Mouse (Mus musculus): ENCODE results near the gene Taar7a. TPM values are rescaled to one million over a fixed set of nuclear protein-coding genes. Genes with fewer than 3 reads are reported as not detected.

The Taar7a gene
- polyA plus RNA-seq, 1 experiment from 2014 or later = not detected

- no peak overlapping the region for H3K4me2 ChIP-seq (replicated peaks; ENCODE audit: low read depth)
- ATAC-seq (ENCODE audit: low FRiP score, low TSS enrichment) (peak; percentile 93), DNase-seq (ENCODE audit: low spot score) (peak; percentile 74)
- no peak for TF ChIP-seq CTCF (IDR thresholded peaks at IDR 0.05; ENCODE audit: low read depth)
- no peak for TF ChIP-seq EP300 (optimal IDR thresholded peaks at IDR 0.05)
- H3K9me3 ChIP-seq (ENCODE audit: control insufficient read depth, low read length) = no peaks in the 10 kb centered on the region
- 32% methylated on average over 3 of the region's 3 CpGs for WGBS
- H3K9ac ChIP-seq (ENCODE audit: low read length) = no peak overlapping the region
- no peaks in the 10 kb centered on the region for H3K36me3 ChIP-seq (ENCODE audit: control insufficient read depth, insufficient read depth, low read length)
- H3K27me3 ChIP-seq (ENCODE audit: control insufficient read depth, insufficient read depth, low read length) = no peaks in the 10 kb centered on the region
- H3K4me1 ChIP-seq (replicated peaks; ENCODE audit: control insufficient read depth, insufficient read depth) = no peaks in the 10 kb centered on the region
- no peak overlapping the region for H3K4me3 ChIP-seq (ENCODE audit: low read depth, low read length)
- H3K27ac ChIP-seq (replicated peaks) = no peak overlapping the region
Observed at GRCm38 (mm10) chr10:23959071-23959470, 34.2 kb downstream of the Taar7a start.

DNA sequence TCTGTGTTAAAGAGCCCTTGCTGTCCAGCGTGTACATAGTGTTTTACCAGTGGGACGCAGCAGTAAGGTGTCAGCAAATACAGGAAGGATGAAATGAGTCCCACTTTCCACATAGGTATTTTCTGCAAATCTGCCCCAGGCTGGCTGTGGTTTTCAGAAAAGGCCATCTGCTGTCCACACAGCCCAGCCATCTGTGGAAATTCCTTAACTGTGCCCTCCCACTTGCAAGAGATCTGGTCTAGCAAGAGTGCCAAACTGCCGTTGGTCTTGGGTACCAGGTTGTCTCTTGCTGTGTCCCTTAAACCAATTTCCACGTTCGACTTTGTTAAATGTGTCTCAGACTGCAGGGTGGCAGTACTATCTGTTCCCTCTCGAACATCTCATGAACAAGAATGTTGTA lies 41.6 kb downstream of the Taar7a start:
- no peak for ATAC-seq (ENCODE audit: low FRiP score, low TSS enrichment)
- no peak overlapping the region for H3K4me2 ChIP-seq (replicated peaks; ENCODE audit: low read depth)
- no peak overlapping the region for H3K4me3 ChIP-seq (ENCODE audit: low read depth, low read length)
- no peaks in the 10 kb centered on the region for H3K36me3 ChIP-seq (ENCODE audit: control insufficient read depth, insufficient read depth, low read length)
- H3K27ac ChIP-seq (replicated peaks) = no peak overlapping the region
- H3K9ac ChIP-seq (ENCODE audit: low read length) = no peak overlapping the region
- TF ChIP-seq EP300 (optimal IDR thresholded peaks at IDR 0.05) = no peak
- TF ChIP-seq CTCF (IDR thresholded peaks at IDR 0.05; ENCODE audit: low read depth) = no peak
- 79% methylated on average over 6 of the region's 6 CpGs for WGBS
- H3K9me3 ChIP-seq (ENCODE audit: control insufficient read depth, low read length) = no peaks in the 10 kb centered on the region
- H3K27me3 ChIP-seq (ENCODE audit: control insufficient read depth, insufficient read depth, low read length) = no peaks in the 10 kb centered on the region
- DNase-seq (ENCODE audit: low spot score) = no peak
- H3K4me1 ChIP-seq (replicated peaks; ENCODE audit: control insufficient read depth, insufficient read depth) = no peaks in the 10 kb centered on the region

DNA sequence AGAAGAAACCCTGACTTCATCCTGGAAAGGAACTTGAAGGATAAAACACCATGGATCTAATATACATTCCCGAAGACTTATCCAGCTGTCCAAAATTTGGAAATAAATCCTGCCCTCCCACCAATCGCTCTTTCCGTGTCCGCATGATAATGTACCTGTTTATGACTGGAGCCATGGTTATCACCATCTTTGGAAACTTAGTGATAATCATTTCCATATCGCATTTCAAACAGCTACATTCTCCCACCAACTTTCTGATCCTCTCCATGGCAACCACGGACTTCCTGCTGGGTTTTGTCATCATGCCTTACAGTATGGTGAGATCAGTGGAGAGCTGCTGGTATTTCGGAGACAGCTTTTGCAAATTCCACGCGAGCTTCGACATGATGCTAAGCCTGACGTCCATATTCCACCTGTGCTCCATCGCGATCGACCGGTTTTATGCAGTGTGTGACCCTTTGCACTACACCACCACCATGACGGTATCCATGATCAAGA lies 43.7 kb downstream of the Taar7a start, which contains the start of gene Taar3:
TSS of gene Taar3 (plus strand) at position 51 of the 498 bp plus-strand sequence.
- no peak for TF ChIP-seq CTCF (IDR thresholded peaks at IDR 0.05; ENCODE audit: low read depth)
- no peak for TF ChIP-seq EP300 (optimal IDR thresholded peaks at IDR 0.05)
- no peaks in the 10 kb centered on the region for H3K9me3 ChIP-seq (ENCODE audit: control insufficient read depth, low read length)
- H3K4me2 ChIP-seq (replicated peaks; ENCODE audit: low read depth) = no peak within 1 kb of the TSS
- H3K27me3 ChIP-seq (ENCODE audit: control insufficient read depth, insufficient read depth, low read length) = no peaks in the 10 kb centered on the region
- no peak within 1 kb of the TSS for H3K9ac ChIP-seq (ENCODE audit: low read length)
- DNase-seq (ENCODE audit: low spot score) (no peak), ATAC-seq (ENCODE audit: low FRiP score, low TSS enrichment) (no peak)
- no peaks in the 10 kb centered on the region for H3K4me1 ChIP-seq (replicated peaks; ENCODE audit: control insufficient read depth, insufficient read depth)
- no peak within 1 kb of the TSS for H3K4me3 ChIP-seq (ENCODE audit: low read depth, low read length)
- WGBS = 85% methylated on average over 16 of the region's 16 CpGs
- H3K36me3 ChIP-seq (ENCODE audit: control insufficient read depth, insufficient read depth, low read length) = no peaks in the 10 kb centered on the region
- H3K27ac ChIP-seq (replicated peaks) = no peak within 1 kb of the TSS

GRCm38 (mm10) chr10:23948026-23948425 lies 45.3 kb downstream of the Taar7a start:
- 34% methylated on average over 7 of the region's 7 CpGs for WGBS
- TF ChIP-seq EP300 (optimal IDR thresholded peaks at IDR 0.05) = no peak
- TF ChIP-seq CTCF (IDR thresholded peaks at IDR 0.05; ENCODE audit: low read depth) = no peak
- peak; percentile 32 for DNase-seq (ENCODE audit: low spot score)
- H3K9ac ChIP-seq (ENCODE audit: low read length) = no peak overlapping the region
- H3K4me3 ChIP-seq (ENCODE audit: low read depth, low read length) = no peak overlapping the region
- no peak overlapping the region for H3K4me2 ChIP-seq (replicated peaks; ENCODE audit: low read depth)
- no peaks in the 10 kb centered on the region for H3K9me3 ChIP-seq (ENCODE audit: control insufficient read depth, low read length)
- no peaks in the 10 kb centered on the region for H3K27me3 ChIP-seq (ENCODE audit: control insufficient read depth, insufficient read depth, low read length)
- H3K4me1 ChIP-seq (replicated peaks; ENCODE audit: control insufficient read depth, insufficient read depth) = no peaks in the 10 kb centered on the region
- no peak for ATAC-seq (ENCODE audit: low FRiP score, low TSS enrichment)
- no peaks in the 10 kb centered on the region for H3K36me3 ChIP-seq (ENCODE audit: control insufficient read depth, insufficient read depth, low read length)
- H3K27ac ChIP-seq (replicated peaks) = no peak overlapping the region

DNA sequence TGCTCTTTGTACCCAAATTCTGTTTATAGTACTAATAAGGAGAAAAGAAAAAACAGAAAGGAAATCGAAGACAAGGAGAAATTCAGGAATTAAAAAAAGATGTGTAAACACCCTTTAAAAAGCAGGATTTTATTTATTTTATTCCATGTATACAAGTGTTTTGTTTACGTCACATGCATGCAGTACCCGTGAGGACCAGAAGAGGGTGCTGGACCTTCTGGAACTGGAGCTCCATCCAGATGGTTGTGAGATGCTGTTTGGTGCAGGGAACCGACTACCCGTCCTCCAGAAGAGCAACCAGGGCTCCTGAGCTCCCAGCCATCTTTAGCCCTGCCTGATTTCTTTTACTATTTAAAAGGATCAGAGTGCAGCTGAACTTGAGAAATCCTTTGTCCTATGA lies 50.8 kb downstream of the Taar7a start:
- 76% methylated on average over 5 of the region's 5 CpGs for WGBS
- no peak for ATAC-seq (ENCODE audit: low FRiP score, low TSS enrichment)
- Histone ChIP-seq H3K4me1 (replicated peaks; ENCODE audit: control insufficient read depth, insufficient read depth) (no peaks in the 10 kb centered on the region), H3K27me3 (ENCODE audit: control insufficient read depth, insufficient read depth, low read length) (no peaks in the 10 kb centered on the region), H3K36me3 (ENCODE audit: control insufficient read depth, insufficient read depth, low read length) (no peaks in the 10 kb centered on the region), H3K9ac (ENCODE audit: low read length) (no peak overlapping the region), H3K4me2 (replicated peaks; ENCODE audit: low read depth) (no peak overlapping the region), H3K9me3 (ENCODE audit: control insufficient read depth, low read length) (no peaks in the 10 kb centered on the region), H3K4me3 (ENCODE audit: low read depth, low read length) (no peak overlapping the region), H3K27ac (replicated peaks) (no peak overlapping the region)
- no peak for DNase-seq (ENCODE audit: low spot score)
- TF ChIP-seq EP300 (optimal IDR thresholded peaks at IDR 0.05) = no peak
- TF ChIP-seq CTCF (IDR thresholded peaks at IDR 0.05; ENCODE audit: low read depth) = peak; percentile 52

Other genes with a start within 250 kb of the Taar7a start
- 176 and 215 TPM in 2 replicates for gene Rps12, start 206.2 kb downstream of the Taar7a start, polyA plus RNA-seq (2015; fragmentation: Nextera tagmentation; extraction: Ambion mirVana)
- 9.2 and 9.4 TPM in 2 replicates for gene Slc18b1, start 196.5 kb downstream of the Taar7a start, polyA plus RNA-seq (2015; fragmentation: Nextera tagmentation; extraction: Ambion mirVana)
- gene Vnn3, start 142.0 kb downstream of the Taar7a start, polyA plus RNA-seq (2015; fragmentation: Nextera tagmentation; extraction: Ambion mirVana) = 0.46 and 0.57 TPM in 2 replicates
- 2.3 and 3.0 TPM in 2 replicates for gene Vnn1, start 98.8 kb downstream of the Taar7a start, polyA plus RNA-seq (2015; fragmentation: Nextera tagmentation; extraction: Ambion mirVana)
- not detected in 2 replicates for gene Taar1, start 73.1 kb downstream of the Taar7a start, polyA plus RNA-seq (2015; fragmentation: Nextera tagmentation; extraction: Ambion mirVana)
- gene Taar2, start 54.9 kb downstream of the Taar7a start, polyA plus RNA-seq (2015; fragmentation: Nextera tagmentation; extraction: Ambion mirVana) = not detected in 2 replicates
- not detected in 2 replicates for gene Taar3, start 43.9 kb downstream of the Taar7a start, polyA plus RNA-seq (2015; fragmentation: Nextera tagmentation; extraction: Ambion mirVana)
- 0.10 TPM in 1 of 2 replicates, not detected in the other for gene Taar4, start 33.0 kb downstream of the Taar7a start, polyA plus RNA-seq (2015; fragmentation: Nextera tagmentation; extraction: Ambion mirVana)
- not detected in 2 replicates for gene Taar5, start 22.8 kb downstream of the Taar7a start, polyA plus RNA-seq (2015; fragmentation: Nextera tagmentation; extraction: Ambion mirVana)
- gene Taar6, start 7.8 kb downstream of the Taar7a start, polyA plus RNA-seq (2015; fragmentation: Nextera tagmentation; extraction: Ambion mirVana) = not detected in 2 replicates
- gene Taar7b, start 6.5 kb upstream of the Taar7a start, polyA plus RNA-seq (2015; fragmentation: Nextera tagmentation; extraction: Ambion mirVana) = not detected in 2 replicates
- not detected in 2 replicates for gene Taar7d, start 33.7 kb upstream of the Taar7a start, polyA plus RNA-seq (2015; fragmentation: Nextera tagmentation; extraction: Ambion mirVana)
- gene Taar7e, start 44.1 kb upstream of the Taar7a start, polyA plus RNA-seq (2015; fragmentation: Nextera tagmentation; extraction: Ambion mirVana) = not detected in 2 replicates
- not detected in 2 replicates for gene Taar7f, start 56.0 kb upstream of the Taar7a start, polyA plus RNA-seq (2015; fragmentation: Nextera tagmentation; extraction: Ambion mirVana)
- gene Taar8a, start 83.0 kb upstream of the Taar7a start, polyA plus RNA-seq (2015; fragmentation: Nextera tagmentation; extraction: Ambion mirVana) = not detected in 2 replicates
- gene Taar8b, start 98.8 kb upstream of the Taar7a start, polyA plus RNA-seq (2015; fragmentation: Nextera tagmentation; extraction: Ambion mirVana) = not detected in 2 replicates
- not detected in 2 replicates for gene Taar8c, start 108.4 kb upstream of the Taar7a start, polyA plus RNA-seq (2015; fragmentation: Nextera tagmentation; extraction: Ambion mirVana)
- not detected in 2 replicates for gene Taar9, start 116.1 kb upstream of the Taar7a start, polyA plus RNA-seq (2015; fragmentation: Nextera tagmentation; extraction: Ambion mirVana)
- gene Stx7, start 155.8 kb upstream of the Taar7a start, polyA plus RNA-seq (2015; fragmentation: Nextera tagmentation; extraction: Ambion mirVana) = 73.3 and 82.1 TPM in 2 replicates
- gene Moxd1, start 230.0 kb upstream of the Taar7a start, polyA plus RNA-seq (2015; fragmentation: Nextera tagmentation; extraction: Ambion mirVana) = 3.4 and 3.5 TPM in 2 replicates